Mouse (Mus musculus): ENCODE results near the gene Hmx1. TPM values are rescaled to one million over a fixed set of nuclear protein-coding genes. Genes with fewer than 3 reads are reported as not detected.

Hmx1 gene
- not detected for total RNA-seq (2018; cell fraction: chromatin; rRNA removed)
- total RNA-seq (2018; cell fraction: cytosol; rRNA removed) = not detected
- not detected for total RNA-seq (2018; cell fraction: nucleus; rRNA removed)
- not detected in 3 replicates for polyA plus RNA-seq (2018)

- no peaks in the 10 kb centered on the region for H3K36me3 ChIP-seq (ENCODE audit: inconsistent target)
- no peak within 1 kb of the TSS for H3K27ac ChIP-seq
- WGBS (ENCODE audit: missing documents) = 9% methylated on average over 68 of the region's 71 CpGs
- H3K79me2 ChIP-seq (ENCODE audit: inconsistent target) = no peaks in the 10 kb centered on the region
- H3K4me3 ChIP-seq (ENCODE audit: inconsistent target) = no peak within 1 kb of the TSS
Observed at GRCm38 (mm10) chr5:35388491-35389111, at the start of gene Hmx1. Gene Hmx1, plus strand, starts transcription at chr5:35389108.

GRCm38 (mm10) chr5:35345084-35345483 lies 43.8 kb upstream of the Hmx1 start:
- no peak overlapping the region for H3K4me3 ChIP-seq (ENCODE audit: inconsistent target)
- WGBS (ENCODE audit: missing documents) = 64% methylated on average over 3 of the region's 3 CpGs
- H3K27ac ChIP-seq = no peak overlapping the region
- no peaks in the 10 kb centered on the region for H3K79me2 ChIP-seq (ENCODE audit: inconsistent target)
- no peaks in the 10 kb centered on the region for H3K36me3 ChIP-seq (ENCODE audit: inconsistent target)

DNA sequence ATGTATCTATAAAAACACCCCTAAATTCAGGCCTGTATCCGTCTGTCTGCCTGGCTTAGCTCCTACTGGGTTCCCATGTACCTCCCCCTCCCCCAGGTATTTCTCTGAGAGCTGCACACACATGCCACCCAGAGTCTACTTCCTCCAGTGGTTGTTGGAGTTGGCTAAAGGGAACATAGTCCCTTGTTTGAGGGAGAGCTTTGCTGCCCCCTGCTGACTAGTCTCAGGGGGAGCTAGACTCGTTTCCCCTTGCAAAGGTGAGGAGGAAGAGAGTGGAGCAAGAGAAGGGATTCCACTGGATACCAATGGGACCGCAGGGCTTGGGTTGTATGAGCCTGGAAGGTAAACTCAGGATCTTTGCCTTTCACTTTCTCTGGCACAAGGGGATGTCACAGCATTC lies 40.1 kb upstream of the Hmx1 start:
- Histone ChIP-seq H3K4me3 (ENCODE audit: inconsistent target) (no peak overlapping the region), H3K79me2 (ENCODE audit: inconsistent target) (no peaks in the 10 kb centered on the region), H3K27ac (no peak overlapping the region), H3K36me3 (ENCODE audit: inconsistent target) (no peaks in the 10 kb centered on the region)
- WGBS (ENCODE audit: missing documents) = 21% methylated on average over 3 of the region's 3 CpGs

DNA sequence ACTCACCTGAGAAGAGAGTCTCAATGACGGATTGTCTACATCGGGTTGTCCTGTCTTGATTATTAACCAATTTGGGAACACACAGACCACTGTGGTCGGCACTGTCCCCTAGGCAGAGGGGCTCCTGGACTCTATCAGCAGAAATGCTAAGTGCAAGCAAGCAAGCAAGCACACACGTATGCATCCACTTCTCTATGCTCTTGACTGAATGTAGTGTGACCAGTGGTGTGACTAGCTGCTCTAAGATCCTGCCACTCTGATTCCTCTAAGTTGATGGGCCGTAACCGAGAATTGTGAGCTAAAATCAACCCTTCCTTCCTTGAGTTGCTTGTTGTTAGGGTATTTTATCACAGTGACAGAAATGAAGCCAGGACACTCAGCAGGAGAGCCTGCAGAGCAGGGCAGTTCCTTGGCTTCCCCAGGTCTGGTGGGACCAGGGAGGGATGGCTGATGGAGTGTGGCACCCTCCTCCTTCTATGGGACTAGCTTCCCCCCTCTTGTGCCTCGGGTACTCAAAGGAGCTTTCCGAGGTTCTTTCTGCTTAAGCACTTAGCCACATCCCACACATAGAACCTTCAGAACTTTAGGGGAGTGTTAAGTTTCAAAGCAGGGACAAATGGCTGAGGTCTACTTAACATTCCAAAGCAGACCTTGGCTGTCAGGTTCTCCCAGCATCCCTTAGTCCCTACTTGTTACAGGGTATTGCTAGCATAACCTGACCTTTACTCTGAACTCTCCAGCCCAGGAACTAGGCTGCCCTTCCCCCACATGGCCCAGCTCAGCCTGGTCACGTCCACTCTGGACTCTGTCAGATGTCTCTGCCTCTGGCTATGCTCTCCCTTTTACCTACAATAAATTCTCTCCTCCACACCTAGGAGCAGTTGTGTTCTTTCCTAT lies 31.1 kb upstream of the Hmx1 start:
- Histone ChIP-seq H3K36me3 (ENCODE audit: inconsistent target) (no peaks in the 10 kb centered on the region), H3K4me3 (ENCODE audit: inconsistent target) (no peak overlapping the region), H3K79me2 (ENCODE audit: inconsistent target) (no peaks in the 10 kb centered on the region), H3K27ac (no peak overlapping the region)
- WGBS (ENCODE audit: missing documents) = 42% methylated on average over 9 of the region's 9 CpGs

- Histone ChIP-seq H3K36me3 (ENCODE audit: inconsistent target) (no peaks in the 10 kb centered on the region), H3K79me2 (ENCODE audit: inconsistent target) (no peaks in the 10 kb centered on the region), H3K4me3 (ENCODE audit: inconsistent target) (no peak overlapping the region), H3K27ac (no peak overlapping the region)
- 38% methylated on average over 8 of the region's 8 CpGs for WGBS (ENCODE audit: missing documents)
Observed at GRCm38 (mm10) chr5:35361570-35362284, 27.2 kb upstream of the Hmx1 start.

DNA sequence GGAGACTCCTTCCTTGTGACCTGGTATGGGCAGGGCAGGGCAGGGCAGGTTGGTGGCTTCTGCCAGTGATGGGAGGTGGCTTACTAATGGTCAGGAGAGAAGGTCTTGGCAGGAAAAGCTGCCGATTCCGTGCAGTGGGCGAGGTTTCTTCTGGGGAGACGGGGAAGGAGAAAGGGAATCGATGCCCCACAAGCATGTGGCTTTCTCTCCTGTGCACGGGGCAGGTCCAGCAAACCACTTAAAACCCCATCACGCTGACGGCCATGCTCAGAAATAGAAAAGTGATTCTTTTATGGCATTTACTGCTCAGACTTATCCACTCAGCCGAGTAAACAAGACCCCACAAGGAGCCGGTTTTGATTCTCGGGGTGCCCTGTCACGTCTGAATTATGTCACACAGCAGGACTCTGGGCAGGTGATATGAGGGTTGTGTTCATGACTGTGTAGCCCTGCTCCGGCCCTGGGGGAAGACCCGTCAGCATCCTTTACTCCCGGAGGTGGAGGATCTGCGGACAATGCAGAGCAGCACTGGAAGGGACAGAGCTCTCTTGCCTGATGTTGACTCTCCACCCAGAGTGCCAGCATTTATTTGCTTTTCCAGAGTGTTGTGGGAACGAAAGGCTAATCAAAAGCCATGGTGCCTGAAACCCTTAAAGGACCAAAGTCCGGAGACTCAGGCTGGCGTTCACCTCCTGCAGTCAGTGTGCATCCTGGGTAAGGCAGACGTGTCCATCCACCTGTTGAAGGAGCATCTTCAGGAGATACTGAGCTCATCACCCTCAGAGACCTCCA lies 22.5 kb upstream of the Hmx1 start:
- H3K36me3 ChIP-seq (ENCODE audit: inconsistent target) = no peaks in the 10 kb centered on the region
- no peak overlapping the region for H3K27ac ChIP-seq
- no peaks in the 10 kb centered on the region for H3K79me2 ChIP-seq (ENCODE audit: inconsistent target)
- 75% methylated on average over 20 of the region's 20 CpGs for WGBS (ENCODE audit: missing documents)
- no peak overlapping the region for H3K4me3 ChIP-seq (ENCODE audit: inconsistent target)

- H3K36me3 ChIP-seq (ENCODE audit: inconsistent target) = no peaks in the 10 kb centered on the region
- H3K79me2 ChIP-seq (ENCODE audit: inconsistent target) = no peaks in the 10 kb centered on the region
- no peak overlapping the region for H3K4me3 ChIP-seq (ENCODE audit: inconsistent target)
- H3K27ac ChIP-seq = no peak overlapping the region
- WGBS (ENCODE audit: missing documents) = 74% methylated on average over 6 of the region's 6 CpGs
Observed at GRCm38 (mm10) chr5:35368916-35369315, 20.0 kb upstream of the Hmx1 start.

GRCm38 (mm10) chr5:35379066-35379465 lies 9.8 kb upstream of the Hmx1 start:
- Histone ChIP-seq H3K27ac (no peak overlapping the region), H3K79me2 (ENCODE audit: inconsistent target) (no peaks in the 10 kb centered on the region), H3K36me3 (ENCODE audit: inconsistent target) (no peaks in the 10 kb centered on the region), H3K4me3 (ENCODE audit: inconsistent target) (no peak overlapping the region)
- 60% methylated on average over 2 of the region's 2 CpGs for WGBS (ENCODE audit: missing documents)

- WGBS (ENCODE audit: missing documents) = 0% methylated on average over 4 of the region's 4 CpGs
- Histone ChIP-seq H3K4me3 (ENCODE audit: inconsistent target) (no peak overlapping the region), H3K36me3 (ENCODE audit: inconsistent target) (no peaks in the 10 kb centered on the region), H3K79me2 (ENCODE audit: inconsistent target) (no peaks in the 10 kb centered on the region), H3K27ac (no peak overlapping the region)
Observed at GRCm38 (mm10) chr5:35379815-35380214, 9.1 kb upstream of the Hmx1 start.

DNA sequence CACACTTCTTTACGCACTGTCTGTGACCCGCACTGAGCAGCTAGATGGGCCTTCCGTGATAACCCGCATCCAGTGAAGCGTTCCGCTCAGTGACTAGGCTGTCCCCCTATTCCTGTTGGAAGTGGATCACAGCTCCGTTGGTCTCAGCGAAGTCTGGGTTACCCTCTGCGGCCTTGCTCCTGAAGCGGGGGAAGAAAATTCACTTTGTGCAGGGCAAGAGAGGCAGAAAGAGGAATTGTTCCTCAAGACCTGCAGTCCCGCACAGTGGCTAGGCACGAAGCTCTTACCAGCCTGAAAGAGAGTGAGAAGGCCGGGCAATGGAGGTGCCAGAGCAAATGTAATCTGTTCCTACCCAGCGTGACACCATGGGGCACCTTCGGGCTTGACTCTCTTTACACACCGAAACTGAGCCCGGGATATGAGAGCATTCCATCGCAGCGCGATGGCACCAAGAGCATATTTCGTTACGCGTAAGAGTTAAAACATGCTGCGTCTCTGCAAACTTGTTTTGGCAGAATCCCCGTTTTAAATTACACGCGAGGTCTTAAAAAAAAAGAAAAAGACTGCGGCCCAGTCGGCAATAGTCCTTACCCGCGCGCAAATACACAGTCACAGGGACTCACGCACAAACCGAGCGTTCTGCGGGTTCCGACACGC lies 946 bp upstream of the Hmx1 start:
- 12% methylated on average over 38 of the region's 38 CpGs for WGBS (ENCODE audit: missing documents)
- H3K4me3 ChIP-seq (ENCODE audit: inconsistent target) = no peak overlapping the region

GRCm38 (mm10) chr5:35389441-35389840 lies 533 bp downstream of the Hmx1 start:
- Histone ChIP-seq H3K4me3 (ENCODE audit: inconsistent target) (no peak overlapping the region), H3K79me2 (ENCODE audit: inconsistent target) (no peaks in the 10 kb centered on the region), H3K36me3 (ENCODE audit: inconsistent target) (no peaks in the 10 kb centered on the region), H3K27ac (no peak overlapping the region)
- 20% methylated on average over 11 of the region's 11 CpGs for WGBS (ENCODE audit: missing documents)

More for the DNA sequence above, 946 bp upstream of the Hmx1 start:
- H3K79me2 ChIP-seq (ENCODE audit: inconsistent target) = no peaks in the 10 kb centered on the region
- no peak overlapping the region for H3K27ac ChIP-seq
- no peaks in the 10 kb centered on the region for H3K36me3 ChIP-seq (ENCODE audit: inconsistent target)

DNA sequence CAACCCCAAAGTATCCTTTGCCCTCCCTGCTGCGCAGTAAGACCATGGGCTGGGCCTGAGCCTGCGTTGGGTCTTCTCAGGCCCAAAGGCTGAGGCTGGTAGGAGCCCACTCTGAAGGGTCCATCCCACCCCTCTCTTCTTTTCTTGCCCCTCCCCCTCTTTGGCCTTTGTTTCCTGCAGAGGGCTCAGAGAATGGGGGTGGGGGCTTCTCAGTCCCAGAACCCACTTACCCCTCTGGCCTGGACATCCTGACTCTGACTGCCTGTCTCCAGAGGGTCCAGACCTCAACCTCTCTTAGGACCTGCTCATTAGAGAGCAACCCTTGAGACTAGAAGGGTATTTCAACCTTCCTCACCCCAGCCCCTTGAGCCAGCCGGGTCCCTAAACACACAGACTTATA lies 1.0 kb downstream of the Hmx1 start:
- Histone ChIP-seq H3K79me2 (ENCODE audit: inconsistent target) (no peaks in the 10 kb centered on the region), H3K36me3 (ENCODE audit: inconsistent target) (no peaks in the 10 kb centered on the region), H3K4me3 (ENCODE audit: inconsistent target) (no peak overlapping the region), H3K27ac (no peak overlapping the region)
- WGBS (ENCODE audit: missing documents) = 29% methylated on average over 3 of the region's 3 CpGs

GRCm38 (mm10) chr5:35390848-35391655 lies 2.1 kb downstream of the Hmx1 start:
- WGBS (ENCODE audit: missing documents) = 8% methylated on average over 22 of the region's 22 CpGs
- Histone ChIP-seq H3K4me3 (ENCODE audit: inconsistent target) (no peak overlapping the region), H3K79me2 (ENCODE audit: inconsistent target) (no peaks in the 10 kb centered on the region), H3K36me3 (ENCODE audit: inconsistent target) (no peaks in the 10 kb centered on the region), H3K27ac (no peak overlapping the region)

Data from macrophage (primary cell).